Mouse (Mus musculus): ENCODE measurements around the gene Tinag. TPM values are rescaled to one million over a fixed set of nuclear protein-coding genes. Genes with fewer than 3 reads are reported as not detected.

Tinag gene
- not detected in 2 replicates for polyA plus RNA-seq (2012; rRNA removed)

DNA sequence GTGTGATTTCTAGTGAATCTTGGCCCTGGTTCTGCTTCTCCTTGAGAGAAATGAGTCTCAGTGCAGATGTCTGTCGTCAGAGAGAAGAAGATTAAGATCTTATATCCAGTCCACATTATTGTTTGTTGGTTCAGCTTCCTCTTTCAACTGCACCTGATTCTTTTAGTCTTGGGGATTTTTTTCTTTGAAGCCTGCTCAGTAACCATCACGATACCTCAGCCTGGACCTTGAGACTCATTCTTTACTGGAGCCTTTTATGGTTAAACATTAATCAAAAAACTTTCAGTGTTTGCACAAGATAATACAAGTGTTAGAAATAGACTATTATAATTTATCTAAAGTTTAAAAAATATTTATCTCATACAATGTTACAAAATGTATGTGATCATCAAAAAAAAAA lies at the start of gene Tinag:
TSS of gene Tinag (minus strand) at position 210 of the 400 bp plus-strand sequence.

